Mouse (Mus musculus) retina, postnatal 7 days (tissue): ENCODE measurements at regions not wholly inside any gene's neighbourhood (a gene's known extent, or its start where the extent isn't known, plus 50 kb on each side); places are given as distances from the start of the nearest gene placed in this dataset.

Experiments used
- DNase-seq: peaks from one replicate; pipeline ENCODE4 v3.0.0-alpha.2; 2012; ENCODE audit warnings: low read depth, low spot score

DNA sequence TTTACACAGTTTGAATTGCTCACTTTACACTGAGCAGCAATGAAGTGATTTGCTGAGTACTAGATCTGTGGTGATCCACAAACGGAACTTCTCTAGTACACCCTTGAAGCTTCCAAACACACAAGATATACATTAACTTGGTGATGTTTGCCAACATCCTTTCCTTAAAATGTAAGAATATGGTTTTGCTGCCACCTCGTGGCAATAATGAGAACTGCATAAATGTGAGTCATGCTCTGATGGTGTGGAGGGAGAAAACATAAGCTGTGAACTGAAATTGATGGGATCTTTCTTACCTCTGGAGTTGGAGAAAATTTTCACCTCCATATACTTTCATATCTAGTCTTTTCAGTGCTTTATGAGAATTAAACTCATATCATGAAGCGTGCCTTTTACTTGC, 51.6 kb downstream of the Bex3 start:
- DNase-seq: peak; percentile 51

- DNase-seq: no peak
These were observed 95.8 kb downstream of the Bex3 start for GRCm38 (mm10) chrX:136365809-136366208.
